Mouse (Mus musculus): ENCODE measurements at regions not wholly inside any gene's neighbourhood (a gene's known extent, or its start where the extent isn't known, plus 50 kb on each side); places are given as distances from the start of the nearest gene placed in this dataset.
A peak's percentile ranks its signal among the peaks of the same experiment; 100 is the strongest.

- DNase-seq: no peak
Measured at GRCm38 (mm10) chr13:83035962-83036361, 467.9 kb upstream of the Mef2c start.

GRCm38 (mm10) chr13:83041506-83041905 is 462.3 kb upstream of the Mef2c start:
- DNase-seq: no peak

GRCm38 (mm10) chr13:83045516-83045915 is 458.3 kb upstream of the Mef2c start:
- no peak for DNase-seq

- no peak for DNase-seq
Measured at GRCm38 (mm10) chr13:83045970-83046369, 457.9 kb upstream of the Mef2c start.

GRCm38 (mm10) chr13:83046571-83047123 is 457.2 kb upstream of the Mef2c start:
- no peak for DNase-seq

GRCm38 (mm10) chr13:83055865-83056264 is 448.0 kb upstream of the Mef2c start:
- DNase-seq: no peak

DNA sequence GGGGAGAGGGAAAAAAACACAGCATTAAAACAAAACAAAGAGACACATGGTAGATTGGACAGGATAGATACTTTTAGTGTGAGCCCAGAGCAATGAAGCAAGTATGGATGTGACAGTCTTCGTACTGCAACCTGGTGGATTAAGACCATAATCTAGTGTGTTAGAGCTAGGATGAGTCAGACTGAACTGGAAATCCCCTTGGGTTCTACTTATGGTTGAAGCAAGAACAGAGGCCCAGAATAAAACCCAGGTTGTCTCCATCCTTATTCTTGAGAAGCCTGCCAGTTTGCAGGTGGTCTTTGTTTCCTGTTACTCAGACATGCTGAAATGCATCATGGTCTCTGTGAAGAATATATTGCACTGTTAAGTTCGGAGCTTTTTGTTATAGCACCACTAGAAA is 447.4 kb upstream of the Mef2c start:
- no peak for DNase-seq

DNA sequence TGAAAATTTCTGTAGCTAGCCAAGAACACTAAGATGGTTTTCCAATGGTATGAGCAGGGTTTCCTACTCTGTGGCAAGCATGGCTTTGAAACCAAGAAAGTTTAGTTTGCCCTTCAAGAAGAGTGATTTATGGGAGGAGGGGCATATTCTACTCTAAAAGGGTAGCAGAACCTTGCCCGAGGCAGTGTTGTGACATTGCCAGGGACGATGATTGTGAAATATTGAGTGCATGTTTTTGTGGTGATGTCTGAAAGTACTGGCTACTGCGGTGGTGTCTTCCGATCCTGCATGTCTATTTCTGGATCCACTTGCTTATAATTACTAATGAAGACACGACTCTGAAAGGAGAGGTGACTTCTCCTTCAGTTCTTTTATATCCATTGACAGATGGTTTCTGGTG is 439.1 kb upstream of the Mef2c start:
- DNase-seq: peak in 1 of 2 experiments; percentile 14

- DNase-seq: no peak
Measured at GRCm38 (mm10) chr13:83065201-83065600, 438.6 kb upstream of the Mef2c start.

DNA sequence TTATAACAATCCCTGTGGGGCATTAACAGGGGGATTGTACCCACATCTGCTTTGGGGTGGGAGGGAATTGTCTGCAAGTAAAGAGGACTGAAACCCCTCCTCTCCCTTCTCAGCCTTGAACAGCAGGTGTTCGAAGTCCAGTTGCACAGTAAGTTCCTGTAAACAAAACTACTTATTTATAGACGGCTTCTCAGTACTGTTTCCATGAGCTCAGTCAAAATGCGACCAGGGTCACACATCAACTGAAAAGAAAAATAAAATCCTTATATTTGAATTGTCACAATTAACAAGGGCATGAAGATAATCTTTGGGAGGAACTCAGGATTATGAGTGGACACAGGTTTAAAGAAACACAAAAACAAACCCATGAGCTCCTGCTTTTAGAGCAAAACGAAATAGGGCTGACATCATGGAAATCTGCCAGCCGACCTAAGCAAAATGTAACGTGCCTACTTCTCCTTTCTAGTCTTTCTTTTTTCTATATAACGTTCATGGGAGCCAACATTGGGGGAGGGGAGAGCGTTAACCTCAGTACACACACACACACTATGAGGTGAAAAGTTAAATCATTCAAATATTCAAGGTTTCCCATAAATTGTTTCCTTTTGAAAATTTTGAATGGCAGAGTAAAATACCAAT is 437.6 kb upstream of the Mef2c start:
- DNase-seq: no peak

- DNase-seq: no peak
Measured at GRCm38 (mm10) chr13:83067496-83067895, 436.3 kb upstream of the Mef2c start.

- no peak for DNase-seq
Measured at GRCm38 (mm10) chr13:83068588-83068987, 435.2 kb upstream of the Mef2c start.

GRCm38 (mm10) chr13:83069293-83069692 is 434.5 kb upstream of the Mef2c start:
- no peak for DNase-seq

DNA sequence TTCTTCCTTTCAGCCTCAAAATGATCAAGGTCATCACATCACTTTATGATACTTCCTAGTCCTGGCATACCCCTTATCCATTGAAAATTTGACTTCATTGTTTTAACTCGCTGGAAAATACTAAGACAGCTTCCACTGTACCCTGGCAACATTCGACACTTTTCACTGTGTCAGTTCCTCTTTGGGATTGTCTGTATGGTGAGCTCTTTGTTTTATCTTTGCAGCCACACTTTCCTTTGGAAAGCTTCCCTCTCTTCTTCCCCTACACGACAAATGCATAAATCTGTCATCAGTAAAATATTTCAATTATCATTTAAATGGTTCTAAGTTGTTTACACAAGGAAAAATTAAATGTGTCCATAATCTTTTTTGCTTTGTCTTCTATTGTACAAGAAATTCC is 431.8 kb upstream of the Mef2c start:
- no peak for DNase-seq

GRCm38 (mm10) chr13:83074219-83074965 is 429.4 kb upstream of the Mef2c start:
- no peak for DNase-seq

GRCm38 (mm10) chr13:83075320-83075877 is 428.4 kb upstream of the Mef2c start:
- DNase-seq: peak in 1 of 2 experiments; percentile 11

GRCm38 (mm10) chr13:83076611-83077010 is 427.2 kb upstream of the Mef2c start:
- no peak for DNase-seq

GRCm38 (mm10) chr13:83077085-83077484 is 426.7 kb upstream of the Mef2c start:
- no peak for DNase-seq

GRCm38 (mm10) chr13:83079291-83079690 is 424.5 kb upstream of the Mef2c start:
- no peak for DNase-seq

GRCm38 (mm10) chr13:83084948-83085347 is 418.9 kb upstream of the Mef2c start:
- DNase-seq: no peak

- no peak for DNase-seq
Measured at GRCm38 (mm10) chr13:83099908-83100307, 403.9 kb upstream of the Mef2c start.

DNA sequence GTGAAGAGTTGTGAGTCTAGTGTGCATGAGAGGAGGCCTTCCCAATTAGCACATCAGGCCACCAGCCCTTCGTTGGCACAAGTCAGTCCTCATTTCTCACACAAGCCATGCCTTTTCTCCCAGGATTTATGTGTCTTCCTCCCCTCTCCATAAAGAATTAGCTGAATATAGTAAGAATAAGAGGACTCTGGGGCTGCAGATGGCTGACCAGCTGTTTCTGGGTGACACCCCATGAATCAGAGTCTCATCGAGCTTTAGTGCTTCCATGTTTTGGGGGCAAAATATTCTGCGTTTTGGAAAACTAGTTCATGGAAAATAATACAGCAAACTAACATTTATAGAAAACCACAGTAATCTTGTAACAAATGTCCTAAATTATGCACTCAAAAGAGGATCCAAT is 393.2 kb upstream of the Mef2c start:
- no peak for DNase-seq

DNA sequence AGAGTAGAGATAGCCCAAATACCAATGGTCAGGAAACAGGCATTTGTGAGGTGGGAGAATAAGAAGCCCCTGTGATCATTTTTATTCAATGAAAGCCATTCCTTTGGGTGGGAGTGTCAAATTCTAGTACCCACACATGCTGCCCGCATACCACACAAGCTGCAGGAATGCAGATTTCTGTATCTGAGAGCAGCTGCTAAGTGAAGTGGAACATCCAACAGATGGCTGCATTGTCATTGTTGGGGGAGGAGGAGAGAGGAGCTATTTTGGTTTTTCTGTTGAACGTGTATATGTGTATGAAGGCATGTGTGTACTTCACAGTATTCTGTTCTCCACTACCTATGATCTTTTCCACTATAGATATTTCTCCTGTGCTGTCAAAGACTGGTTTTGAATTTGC is 392.3 kb upstream of the Mef2c start:
- no peak for DNase-seq

GRCm38 (mm10) chr13:83112323-83112722 is 391.5 kb upstream of the Mef2c start:
- no peak for DNase-seq

Measured in lung, postnatal 4 days (tissue).